16 mouse cellular contexts compared by ENCODE assay signal in genomic region chr4:66126181-66126580, GRCm38 (mm10).
"Had no signal": no experiment of that assay in that cellular context is flagged by ENCODE, and none has a peak within 500 bp of the region (broad histone marks: within the 10 kb centered on the region; RNA-seq: fewer than 3 reads in every experiment).

No protein-coding gene starts in this region.

- H3K27ac ChIP-seq: kidney, embryonic 15.5 days; left cerebral cortex, adult 2 months; limb, embryonic 12.5 days; liver, embryonic 14.5 days; midbrain, embryonic 12.5 days; neural tube, embryonic 13.5 days had no signal

- H3K9me3 ChIP-seq: kidney, embryonic 15.5 days; limb, embryonic 12.5 days; midbrain, embryonic 12.5 days; neural tube, embryonic 13.5 days had no signal

- DNase-seq: kidney, adult 2 months; kidney, postnatal 14 days; liver; lung, adult 18-20 months; right cerebral cortex, postnatal 4 days; spleen, adult 18-20 months; thymus, adult 2 months; thymus, postnatal 25 days had no signal

- H3K27me3 ChIP-seq: kidney, embryonic 15.5 days; limb, embryonic 12.5 days; midbrain, embryonic 12.5 days; neural tube, embryonic 13.5 days had no signal

- H3K9ac ChIP-seq: kidney, embryonic 15.5 days; limb, embryonic 12.5 days; liver, embryonic 14.5 days; midbrain, embryonic 12.5 days; neural tube, embryonic 13.5 days had no signal

- H3K4me1 ChIP-seq: kidney, embryonic 15.5 days; limb, embryonic 12.5 days; midbrain, embryonic 12.5 days; neural tube, embryonic 13.5 days had no signal

- ATAC-seq: intestine, embryonic 16.5 days; midbrain, embryonic 16.5 days had no signal

- H3K4me3 ChIP-seq: kidney, embryonic 15.5 days; left cerebral cortex, adult 2 months; limb, embryonic 12.5 days; midbrain, embryonic 12.5 days; neural tube, embryonic 13.5 days had no signal

- H3K4me2 ChIP-seq: kidney, embryonic 15.5 days; limb, embryonic 12.5 days; midbrain, embryonic 12.5 days; neural tube, embryonic 13.5 days had no signal

- H3K36me3 ChIP-seq: kidney, embryonic 15.5 days; limb, embryonic 12.5 days; midbrain, embryonic 12.5 days; neural tube, embryonic 13.5 days had no signal
